Mouse (Mus musculus) kidney, postnatal 25 days (tissue): ENCODE measurements at regions not wholly inside any gene's neighbourhood (a gene's known extent, or its start where the extent isn't known, plus 50 kb on each side); places are given as distances from the start of the nearest gene placed in this dataset.

Experiments
- DNase-seq, 2 experiments: peaks; one replicate each; pipeline ENCODE4 v3.0.0; 2021; ENCODE audit warnings: mixed read lengths in 2 of 2

DNA sequence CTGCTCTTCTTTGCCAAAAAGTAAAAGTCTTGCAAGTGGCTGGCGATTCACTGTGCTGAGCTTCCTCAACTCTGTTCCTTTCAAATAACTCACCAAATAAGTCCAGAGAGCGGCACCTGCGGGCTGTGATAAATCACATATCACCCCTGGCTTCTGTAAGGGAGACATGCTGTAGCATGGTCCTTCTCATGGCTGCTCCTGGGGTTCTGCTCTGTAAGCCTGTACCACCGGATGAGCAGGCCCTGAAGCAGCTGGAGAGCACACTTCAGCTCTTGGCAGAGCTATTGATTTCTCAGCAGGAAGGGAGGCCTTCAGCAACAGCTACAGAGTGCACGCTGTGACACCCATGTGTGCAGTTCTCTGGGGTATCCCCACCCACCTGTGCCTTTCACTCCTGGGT is 101.5 kb upstream of the Ufm1 start:
- DNase-seq, result no peak

DNA sequence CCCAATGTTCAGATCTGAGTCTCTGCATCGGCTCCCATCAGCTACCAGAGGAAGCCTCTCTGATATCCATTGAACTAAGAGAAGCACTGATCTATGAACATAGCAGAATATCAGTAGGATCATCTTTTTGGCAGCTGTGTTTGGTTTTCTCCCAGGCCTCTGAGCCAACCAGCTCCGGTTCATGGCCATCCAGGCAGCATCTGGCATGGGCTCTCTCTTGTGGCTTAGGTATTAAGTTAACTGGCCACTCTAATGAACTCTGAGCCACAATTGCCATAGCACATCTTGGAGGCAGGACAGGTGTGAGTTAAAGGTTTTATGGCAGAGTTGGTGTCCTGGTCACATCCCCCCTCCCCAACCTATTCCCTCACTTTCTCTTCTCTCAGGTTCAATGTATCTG is 90.2 kb upstream of the Ufm1 start:
- DNase-seq, result peak; percentile 19 to 53

DNA sequence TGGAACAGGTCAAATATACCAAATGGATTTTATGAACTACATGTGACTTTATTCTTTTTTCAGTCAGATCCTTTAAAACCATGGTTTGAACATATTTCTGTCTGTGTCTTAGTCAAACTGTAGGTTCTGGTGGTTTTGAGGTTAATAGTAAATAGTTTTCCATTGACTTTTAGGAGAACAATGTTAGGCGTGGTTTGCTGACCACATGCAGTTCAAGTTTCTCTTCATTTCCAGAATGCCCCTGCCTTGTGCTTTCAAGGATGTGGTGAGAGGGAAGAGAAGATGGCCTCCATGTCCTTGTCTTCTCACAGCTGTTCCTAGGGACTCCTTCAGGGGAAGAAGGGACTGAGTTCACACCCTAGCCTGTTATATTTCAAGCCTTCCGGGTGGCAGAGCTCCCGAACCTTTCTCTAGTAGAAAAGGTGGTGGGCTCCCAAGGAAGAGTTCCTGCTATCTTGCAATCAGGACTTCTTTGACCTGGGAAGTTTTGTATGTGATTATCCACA is 76.1 kb upstream of the Ufm1 start:
- DNase-seq, result no peak

DNA sequence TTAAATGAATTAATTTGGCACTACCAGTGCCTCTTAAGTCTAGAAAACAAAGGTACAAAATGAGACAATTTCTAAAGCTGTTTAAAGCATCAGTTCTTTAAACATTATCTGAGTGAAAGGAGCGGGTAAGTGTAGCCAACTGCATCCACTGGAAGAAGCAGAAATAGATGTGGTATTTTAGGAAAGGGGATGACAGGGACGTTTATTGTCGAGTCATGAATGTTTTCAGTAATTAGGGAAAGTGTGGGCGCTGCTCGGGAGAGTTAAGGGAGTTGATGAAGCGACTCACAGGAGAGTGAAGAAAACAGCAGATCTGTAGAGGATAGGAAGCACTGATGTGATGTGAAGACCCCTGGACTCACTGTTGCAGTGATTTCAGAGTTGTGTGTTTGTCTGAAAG is 68.1 kb upstream of the Ufm1 start:
- no peak for DNase-seq

DNA sequence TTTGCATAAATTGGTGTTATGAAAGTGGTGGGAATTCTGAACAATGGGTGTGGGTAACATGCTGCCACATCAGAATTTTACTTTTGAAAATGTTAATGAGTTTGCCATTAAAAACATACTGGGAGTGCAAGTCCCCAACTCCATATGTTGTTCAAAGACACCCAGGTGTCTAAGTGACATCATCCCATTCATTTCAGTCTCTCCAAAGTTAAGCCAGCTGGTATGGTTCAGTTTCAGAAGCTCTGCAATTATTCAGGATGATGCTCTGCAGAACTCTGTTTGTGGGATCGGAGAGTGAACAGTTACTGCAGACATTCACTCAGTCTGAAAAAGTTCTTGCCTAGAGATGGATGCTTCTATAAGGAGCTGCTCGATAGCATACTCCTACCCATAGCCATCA is 56.3 kb upstream of the Ufm1 start:
- DNase-seq, result no peak

DNA sequence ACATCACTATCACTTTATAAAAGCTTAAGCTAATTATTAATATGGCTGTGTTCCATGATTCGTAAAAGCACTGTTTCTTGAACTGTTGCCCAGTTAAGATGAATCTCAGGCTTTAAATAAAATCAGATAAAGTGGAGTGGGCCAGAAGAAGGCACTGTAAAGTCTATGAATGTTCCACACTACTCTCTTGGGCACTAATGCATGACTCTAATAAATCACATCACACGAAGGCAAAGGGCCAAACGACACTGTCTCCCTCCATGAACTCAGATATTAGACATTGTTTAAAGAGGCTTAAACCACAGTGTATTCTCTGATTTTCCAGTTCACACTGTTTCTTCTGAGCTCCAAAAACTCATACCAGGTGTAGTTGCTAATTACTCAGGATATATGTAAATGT is 55.9 kb upstream of the Ufm1 start:
- DNase-seq, result no peak

DNA sequence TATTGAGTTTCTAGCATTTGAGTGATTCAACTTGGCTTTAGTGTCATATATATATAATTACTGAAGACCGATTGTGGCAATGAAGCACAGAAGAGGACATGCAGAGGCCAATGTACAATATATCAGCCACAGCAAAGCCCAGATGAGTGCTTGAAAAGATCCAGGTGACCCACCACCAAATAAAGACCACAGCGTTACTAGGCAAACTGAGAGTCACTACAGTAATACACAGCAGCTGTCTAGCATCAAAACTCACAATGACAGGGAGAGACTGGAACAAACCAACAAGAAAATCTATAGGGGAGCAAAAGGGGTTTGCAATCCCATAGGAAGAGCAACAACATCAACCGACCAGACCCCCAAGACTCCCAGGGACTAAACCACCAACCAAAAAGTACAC is 54.3 kb upstream of the Ufm1 start:
- no peak for DNase-seq

DNA sequence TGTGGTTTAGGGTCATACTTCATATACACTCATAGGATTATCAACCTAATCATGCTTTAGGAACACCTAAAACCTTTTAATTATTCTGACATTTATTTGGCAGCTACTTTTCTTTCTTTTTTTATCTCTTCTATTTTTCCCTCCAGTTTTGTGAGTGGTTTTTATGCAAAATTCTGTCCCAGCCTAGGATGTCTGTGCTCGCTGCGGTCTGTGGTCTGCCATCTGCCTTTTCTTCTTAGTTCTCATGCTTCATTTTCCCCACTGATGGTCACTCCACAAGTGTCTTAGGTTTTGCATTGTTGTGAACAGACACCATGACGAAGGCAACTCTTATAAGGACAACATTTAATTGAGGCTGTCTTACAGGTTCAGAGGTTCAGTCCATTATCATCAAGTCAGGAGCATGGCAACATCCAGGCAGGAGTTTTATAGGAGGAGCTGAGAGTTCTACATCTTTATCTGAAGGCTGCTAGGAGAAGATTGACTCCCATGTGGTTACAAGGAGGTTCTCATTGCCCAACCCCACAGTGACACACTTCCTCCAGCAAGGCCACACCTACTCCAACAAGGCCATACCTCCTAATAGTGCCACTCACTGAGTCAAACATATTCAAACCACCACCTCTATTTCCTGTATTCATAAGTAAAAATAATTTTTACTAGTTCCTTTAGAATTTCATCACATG is 50.5 kb upstream of the Ufm1 start:
- no peak for DNase-seq
